Mouse (Mus musculus): Measurements from ENCODE around the gene Gm37419. TPM values are rescaled to one million over a fixed set of nuclear protein-coding genes. Genes with fewer than 3 reads are reported as not detected.

The Gm37419 gene
- total RNA-seq, 4 experiments from 2014 or later: not detected

- DNase-seq (ENCODE audit: low spot score): peak; percentile 34
Observed at GRCm38 (mm10) chr16:23993351-23994321, 5.4 kb downstream of the Gm37419 start.

GRCm38 (mm10) chr16:23996342-23996741 lies 8.1 kb downstream of the Gm37419 start:
- no peak for DNase-seq (ENCODE audit: low spot score)

GRCm38 (mm10) chr16:23997228-23997627 lies 8.9 kb downstream of the Gm37419 start:
- no peak for DNase-seq (ENCODE audit: low spot score)

- DNase-seq (ENCODE audit: low spot score): no peak
Observed at GRCm38 (mm10) chr16:23997912-23998311, 9.6 kb downstream of the Gm37419 start.

- no peak for DNase-seq (ENCODE audit: low spot score)
Observed at GRCm38 (mm10) chr16:24005928-24006327, 17.6 kb downstream of the Gm37419 start.

- no peak for DNase-seq (ENCODE audit: low spot score)
Observed at GRCm38 (mm10) chr16:24009891-24010290, 21.6 kb downstream of the Gm37419 start.

- no peak for DNase-seq (ENCODE audit: low spot score)
Observed at GRCm38 (mm10) chr16:24011306-24011705, 23.0 kb downstream of the Gm37419 start.

- DNase-seq (ENCODE audit: low spot score): no peak
Observed at GRCm38 (mm10) chr16:24012066-24012465, 23.8 kb downstream of the Gm37419 start.

GRCm38 (mm10) chr16:24014378-24014777 lies 26.1 kb downstream of the Gm37419 start:
- DNase-seq (ENCODE audit: low spot score): no peak

- no peak for DNase-seq (ENCODE audit: low spot score)
Observed at GRCm38 (mm10) chr16:24016273-24016672, 28.0 kb downstream of the Gm37419 start.

GRCm38 (mm10) chr16:24016742-24017141 lies 28.5 kb downstream of the Gm37419 start:
- DNase-seq (ENCODE audit: low spot score): no peak

GRCm38 (mm10) chr16:24021722-24022121 lies 33.4 kb downstream of the Gm37419 start:
- DNase-seq (ENCODE audit: low spot score): no peak

- DNase-seq (ENCODE audit: low spot score): no peak
Observed at GRCm38 (mm10) chr16:24022605-24023004, 34.3 kb downstream of the Gm37419 start.

- no peak for DNase-seq (ENCODE audit: low spot score)
Observed at GRCm38 (mm10) chr16:24025442-24025841, 37.2 kb downstream of the Gm37419 start.

GRCm38 (mm10) chr16:24029965-24030672 lies 41.8 kb downstream of the Gm37419 start:
- no peak for DNase-seq (ENCODE audit: low spot score)

GRCm38 (mm10) chr16:24033259-24033658 lies 45.0 kb downstream of the Gm37419 start:
- no peak for DNase-seq (ENCODE audit: low spot score)

- no peak for DNase-seq (ENCODE audit: low spot score)
Observed at GRCm38 (mm10) chr16:24034450-24034849, 46.2 kb downstream of the Gm37419 start.

- DNase-seq (ENCODE audit: low spot score): no peak
Observed at GRCm38 (mm10) chr16:24035767-24036166, 47.5 kb downstream of the Gm37419 start.

GRCm38 (mm10) chr16:24036398-24036797 lies 48.1 kb downstream of the Gm37419 start:
- no peak for DNase-seq (ENCODE audit: low spot score)

Measured in heart, adult 8-10 months (tissue).